21 mouse cellular contexts compared by ENCODE assay signal in genomic region chr6:67223082-67223481, GRCm38 (mm10). TPM values are rescaled to one million over a fixed set of nuclear protein-coding genes. Genes with fewer than 3 reads are reported as not detected.
DNase-seq lines count a peak whose midpoint lies in the region; ATAC-seq and TF ChIP-seq lines count a peak whose summit lies in the region.
"Had no signal": no experiment of that assay in that cellular context is flagged by ENCODE, and none has a peak within 500 bp of the region (broad histone marks: within the 10 kb centered on the region; RNA-seq: fewer than 3 reads in every experiment).

No protein-coding gene starts in this region.

- TF ChIP-seq CTCF in heart, postnatal 0 days (IDR thresholded peaks at IDR 0.05; ENCODE audit: low read depth), result no peak

- H3K27ac ChIP-seq in heart, embryonic 13.5 days (replicated peaks), result peak overlapping the region; percentile 66
- peak overlapping the region; percentile 60; the same call in 1 of the 2 replicates for H3K27ac ChIP-seq in heart, postnatal 0 days (ENCODE audit: low read depth)
- 0 out of 2 replicates have a peak overlapping the region, but pooled peaks have one; percentile 24 for H3K27ac ChIP-seq in embryonic facial prominence, embryonic 15.5 days (replicated peaks)
- H3K27ac ChIP-seq: forebrain, embryonic 15.5 days; hindbrain, embryonic 15.5 days; kidney, postnatal 0 days had no signal

- H3K4me2 ChIP-seq in heart, embryonic 13.5 days, result no peak overlapping the region
- H3K4me2 ChIP-seq in heart, postnatal 0 days (ENCODE audit: low read depth, low read length), result no peak overlapping the region
- H3K4me2 ChIP-seq in embryonic facial prominence, embryonic 15.5 days (replicated peaks), result no peak overlapping the region
- H3K4me2 ChIP-seq: forebrain, embryonic 15.5 days; hindbrain, embryonic 15.5 days had no signal

- H3K36me3 ChIP-seq in heart, embryonic 13.5 days, result no peaks in the 10 kb centered on the region
- no peaks in the 10 kb centered on the region for H3K36me3 ChIP-seq in heart, postnatal 0 days (replicated peaks; ENCODE audit: control insufficient read depth, insufficient read depth, low read length)
- H3K36me3 ChIP-seq in embryonic facial prominence, embryonic 15.5 days, result no peaks in the 10 kb centered on the region
- H3K36me3 ChIP-seq: forebrain, embryonic 15.5 days; hindbrain, embryonic 15.5 days had no signal

- DNase-seq in heart, adult 11 months, result peak; percentile 53
- DNase-seq in heart, postnatal 25 days (ENCODE audit: low spot score), result no peak
- no peak for DNase-seq in heart, postnatal 14 days
- no peak for DNase-seq in heart, postnatal 0 days (ENCODE audit: low spot score)
- no peak for DNase-seq in heart, postnatal 4 days
- no peak for DNase-seq in adrenal gland, postnatal 36 days
- DNase-seq: adrenal gland, postnatal 14 days; cerebellum, adult 18-20 months; cerebellum, adult 9-11 months; cerebellum, postnatal 36 days; gastrocnemius, postnatal 14 days; kidney, adult 11 months; kidney, adult 9 months had no signal

- no peak for TF ChIP-seq EP300 in heart, postnatal 0 days (IDR thresholded peaks at IDR 0.05; ENCODE audit: low read depth)

- H3K4me3 ChIP-seq in heart, embryonic 13.5 days, result no peak overlapping the region
- H3K4me3 ChIP-seq in heart, postnatal 0 days (ENCODE audit: low read depth, low read length), result no peak overlapping the region
- no peak overlapping the region for H3K4me3 ChIP-seq in embryonic facial prominence, embryonic 15.5 days (replicated peaks)
- H3K4me3 ChIP-seq: forebrain, embryonic 15.5 days; hindbrain, embryonic 15.5 days had no signal

- H3K4me1 ChIP-seq in heart, embryonic 13.5 days, result peaks cover 22% of the 10 kb centered on the region
- peaks cover 7% of the 10 kb centered on the region; the same call in 1 of the 2 replicates for H3K4me1 ChIP-seq in heart, postnatal 0 days (ENCODE audit: control insufficient read depth, insufficient read depth)
- H3K4me1 ChIP-seq in embryonic facial prominence, embryonic 15.5 days, result peaks cover 3% of the 10 kb centered on the region; the same call in 1 of the 2 replicates
- H3K4me1 ChIP-seq: forebrain, embryonic 15.5 days; hindbrain, embryonic 15.5 days had no signal

- no peaks in the 10 kb centered on the region for H3K9me3 ChIP-seq in heart, embryonic 13.5 days
- H3K9me3 ChIP-seq in heart, postnatal 0 days (replicated peaks; ENCODE audit: control insufficient read depth, low read length), result no peaks in the 10 kb centered on the region
- H3K9me3 ChIP-seq in embryonic facial prominence, embryonic 15.5 days (replicated peaks), result no peaks in the 10 kb centered on the region
- H3K9me3 ChIP-seq: forebrain, embryonic 15.5 days; hindbrain, embryonic 15.5 days had no signal

- WGBS in heart, embryonic 13.5 days, result 87% methylated on average over 1 of the region's 1 CpGs
- WGBS in heart, postnatal 0 days, result 90% methylated on average over 1 of the region's 1 CpGs
- WGBS in embryonic facial prominence, embryonic 15.5 days, result 61% methylated on average over 1 of the region's 1 CpGs

- no peak for ATAC-seq in heart, embryonic 13.5 days (ENCODE audit: extremely low read depth, insufficient number of reproducible peaks, low FRiP score, low TSS enrichment)
- ATAC-seq in heart, postnatal 0 days (ENCODE audit: insufficient read depth, low read depth), result no peak
- ATAC-seq in embryonic facial prominence, embryonic 15.5 days (ENCODE audit: insufficient number of reproducible peaks, low FRiP score, low TSS enrichment, low read depth), result no peak
- ATAC-seq: activated CD4-positive, CD25-positive, alpha-beta regulatory T cell, adult 4 months; forebrain, embryonic 15.5 days; Patski had no signal

- no peaks in the 10 kb centered on the region for H3K27me3 ChIP-seq in heart, embryonic 13.5 days (replicated peaks)
- H3K27me3 ChIP-seq in heart, postnatal 0 days (ENCODE audit: control insufficient read depth, insufficient read depth, low read length), result no peaks in the 10 kb centered on the region
- no peaks in the 10 kb centered on the region for H3K27me3 ChIP-seq in embryonic facial prominence, embryonic 15.5 days
- H3K27me3 ChIP-seq: CH12.LX; forebrain, embryonic 15.5 days; hindbrain, embryonic 15.5 days had no signal

- no peak overlapping the region for H3K9ac ChIP-seq in heart, embryonic 13.5 days
- no peak overlapping the region for H3K9ac ChIP-seq in heart, postnatal 0 days (replicated peaks; ENCODE audit: low read depth, low read length)
- H3K9ac ChIP-seq in embryonic facial prominence, embryonic 15.5 days, result no peak overlapping the region
- H3K9ac ChIP-seq: forebrain, embryonic 15.5 days; hindbrain, embryonic 15.5 days had no signal

- intact Hi-C loops in heart, postnatal 25 days (cut with DNase I), result no loop called here
- intact Hi-C loops in heart, postnatal 14 days (cut with DNase I), result no loop called here

RNA-seq across cellular contexts. Expression of gene Serbp1, which starts 14.9 kb away (rescaled TPM):
- 100 to 1,000 TPM; 191 to 213 TPM for total RNA-seq in heart, postnatal 25 days (2021)
- polyA plus RNA-seq in heart, embryonic 13.5 days (2015; fragmentation: Nextera tagmentation; extraction: Ambion mirVana), result 309 and 332 TPM in 2 replicates
- total RNA-seq in heart, postnatal 14 days (2021), result 100 to 1,000 TPM; 191 to 198 TPM
- total RNA-seq in heart, postnatal 0 days (2014; rRNA removed; ENCODE audit: low replicate concordance), result 143 and 161 TPM in 2 replicates
- 237 and 245 TPM in 2 replicates for polyA plus RNA-seq in heart, postnatal 0 days (2015; fragmentation: Nextera tagmentation; extraction: Ambion mirVana)
- total RNA-seq in heart, postnatal 4 days (2021), result 100 to 1,000 TPM; 311 to 319 TPM
- polyA plus RNA-seq in embryonic facial prominence, embryonic 15.5 days (2015; fragmentation: Nextera tagmentation; extraction: Ambion mirVana), result 399 and 435 TPM in 2 replicates
- total RNA-seq in adrenal gland, postnatal 36 days (2021), result 100 to 1,000 TPM; 287 to 329 TPM
